Mouse (Mus musculus) myocyte (in vitro differentiated cells): ENCODE results near the gene Defa23. TPM values are rescaled to one million over a fixed set of nuclear protein-coding genes. Genes with fewer than 3 reads are reported as not detected.
"Not testable (repeated sequence)": the region's sequence is repeated elsewhere in the genome, so short reads cannot be mapped to it uniquely, and the experiment has no call there.

Source experiments
- H3K27me3 ChIP-seq: one replicate; pipeline ENCODE4 v1.6.1; 2011; ENCODE audit not compliant: control insufficient read depth, insufficient read depth, insufficient read length
- H3K36me3 ChIP-seq: one replicate; pipeline ENCODE4 v1.6.1; 2011; ENCODE audit not compliant: control insufficient read depth, insufficient read depth
- H3K4me2 ChIP-seq: one replicate; pipeline ENCODE4 v1.6.1; 2011; ENCODE audit warnings: low read depth, control low read depth
- H3K4me3 ChIP-seq: one replicate; pipeline ENCODE4 v1.5.1; 2011; ENCODE audit warnings: mild to moderate bottlenecking, control low read depth, moderate library complexity
- H3K79me2 ChIP-seq: one replicate; pipeline ENCODE4 v1.6.1; 2011; ENCODE audit not compliant: control insufficient read depth, insufficient read depth
- H3ac ChIP-seq: one replicate; pipeline ENCODE4 v1.6.1; 2011; ENCODE audit not compliant: control insufficient read depth, insufficient read length
- E2F4 ChIP-seq: IDR thresholded peaks from one replicate; pipeline ENCODE4 v1.6.1; 2011; ENCODE audit warnings: mild to moderate bottlenecking, control low read depth, moderate library complexity; ENCODE audit not compliant: insufficient read depth
- polyA plus RNA-seq: library from polyadenylated mRNA; unstranded; fragments of >200 nt; fragmentation: generic; extraction: Trizol; gene quantifications from one replicate; pipeline ENCODE4 v1.2.1, GENCODE M21; 2012; ENCODE audit warnings: missing spikeins

Defa23 gene
- polyA plus RNA-seq, 1 experiment: not detected

DNA sequence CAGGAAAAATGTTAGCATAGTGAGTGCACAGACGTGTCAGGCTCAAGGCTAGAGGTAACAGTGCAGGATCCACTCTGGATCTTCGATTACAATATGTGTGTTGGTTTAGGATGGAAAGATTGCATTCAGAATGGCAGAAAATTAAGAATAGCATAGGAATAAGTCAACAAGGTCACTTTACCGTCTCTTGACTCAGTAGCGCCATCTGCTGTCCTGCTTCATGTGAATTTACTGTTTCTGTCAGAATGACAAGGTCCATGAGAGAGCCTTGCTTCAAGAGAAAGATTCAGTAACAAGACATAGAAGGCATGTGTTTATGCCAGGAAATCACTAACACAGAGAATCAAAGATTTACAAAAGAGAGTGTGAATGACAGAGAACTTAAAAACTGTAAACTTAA is 38.3 kb downstream of the Defa23 start:
- no peaks in the 10 kb centered on the region for H3K27me3 ChIP-seq
- no peak overlapping the region for H3K4me3 ChIP-seq
- TF ChIP-seq E2F4: no peak
- H3ac ChIP-seq: no peak overlapping the region
- no peaks in the 10 kb centered on the region for H3K79me2 ChIP-seq
- no peak overlapping the region for H3K4me2 ChIP-seq
- no peaks in the 10 kb centered on the region for H3K36me3 ChIP-seq

GRCm38 (mm10) chr8:21095950-21096349 is 41.1 kb downstream of the Defa23 start, which contains the start of gene Gm14851:
Gene Gm14851 (minus strand): TSS chr8:21096050.
- H3K4me2 ChIP-seq, H3K4me3 ChIP-seq, H3K79me2 ChIP-seq, H3ac ChIP-seq, H3K36me3 ChIP-seq, H3K27me3 ChIP-seq: not testable (repeated sequence)

Other genes with a start within 250 kb of the Defa23 start
- gene Defb33, start 162.4 kb upstream of the Defa23 start, polyA plus RNA-seq: not detected
- gene Gm15056, start 152.4 kb upstream of the Defa23 start, polyA plus RNA-seq: not detected
- gene Gm6040, start 133.0 kb upstream of the Defa23 start, polyA plus RNA-seq: not detected
- not detected for gene AY761185, start 110.3 kb upstream of the Defa23 start, polyA plus RNA-seq
- not detected for gene Defa21, start 29.5 kb upstream of the Defa23 start, polyA plus RNA-seq
- not detected for gene Defa35, start 10.0 kb downstream of the Defa23 start, polyA plus RNA-seq
- gene Defa25, start 29.4 kb downstream of the Defa23 start, polyA plus RNA-seq: not detected
- not detected for gene Gm14851, start 41.0 kb downstream of the Defa23 start, polyA plus RNA-seq
- gene Defa30, start 79.6 kb downstream of the Defa23 start, polyA plus RNA-seq: not detected
- not detected for gene Defa22, start 107.2 kb downstream of the Defa23 start, polyA plus RNA-seq
- not detected for gene Defa31, start 136.6 kb downstream of the Defa23 start, polyA plus RNA-seq
- gene Gm15293, start 146.5 kb downstream of the Defa23 start, polyA plus RNA-seq: not detected
- not detected for gene Gm15292, start 194.7 kb downstream of the Defa23 start, polyA plus RNA-seq